Mouse (Mus musculus): ENCODE measurements at regions not wholly inside any gene's neighbourhood (a gene's known extent, or its start where the extent isn't known, plus 50 kb on each side); places are given as distances from the start of the nearest gene placed in this dataset.
"Not testable (repeated sequence)": the region's sequence is repeated elsewhere in the genome, so short reads cannot be mapped to it uniquely, and the experiment has no call there.

- no peak for DNase-seq
Observed at GRCm38 (mm10) chr13:111860931-111861330, 52.1 kb upstream of the Map3k1 start.

- DNase-seq, result no peak
Observed at GRCm38 (mm10) chr13:111862316-111862715, 53.5 kb upstream of the Map3k1 start.

GRCm38 (mm10) chr13:111865956-111866355 is 57.2 kb upstream of the Map3k1 start:
- DNase-seq, result no peak

DNA sequence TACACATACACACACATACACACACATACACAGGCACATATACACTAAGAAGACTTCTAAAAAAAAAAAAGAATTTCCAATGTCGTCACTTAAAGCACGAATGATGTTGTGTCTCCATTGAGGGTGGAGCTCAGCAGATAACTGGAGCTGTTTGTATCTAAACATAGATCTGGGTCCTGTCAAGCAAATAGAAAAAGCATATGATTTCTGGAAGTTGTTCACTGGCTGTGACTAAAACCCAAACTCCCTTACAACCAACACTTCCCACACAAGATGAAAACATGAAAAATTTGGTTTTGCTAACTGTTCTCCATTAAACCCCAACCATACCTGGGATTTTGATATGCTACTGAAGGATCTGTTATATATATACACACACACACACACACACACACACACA is 58.5 kb upstream of the Map3k1 start:
- no peak for DNase-seq

GRCm38 (mm10) chr13:111867763-111868725 is 59.3 kb upstream of the Map3k1 start:
- no peak for DNase-seq

DNA sequence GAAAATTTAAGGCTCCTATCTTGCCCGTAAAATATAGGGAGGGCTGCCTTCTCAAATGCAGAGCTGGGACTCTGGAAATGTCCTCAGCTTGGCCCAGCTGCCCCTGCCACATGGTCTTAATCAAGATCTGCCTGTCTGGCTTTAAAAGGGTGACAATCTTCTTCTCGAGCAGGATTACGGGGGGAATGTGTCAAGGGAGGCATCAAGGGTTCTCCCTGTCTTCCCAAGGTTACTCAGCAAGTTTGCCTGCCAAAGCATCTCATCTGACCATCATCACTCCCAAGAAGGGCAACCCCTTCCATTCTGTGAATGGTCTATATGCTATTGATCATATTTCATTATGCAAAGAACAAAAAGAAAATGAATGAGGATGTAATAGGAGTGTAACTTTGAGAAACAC is 60.2 kb upstream of the Map3k1 start:
- no peak for DNase-seq

DNA sequence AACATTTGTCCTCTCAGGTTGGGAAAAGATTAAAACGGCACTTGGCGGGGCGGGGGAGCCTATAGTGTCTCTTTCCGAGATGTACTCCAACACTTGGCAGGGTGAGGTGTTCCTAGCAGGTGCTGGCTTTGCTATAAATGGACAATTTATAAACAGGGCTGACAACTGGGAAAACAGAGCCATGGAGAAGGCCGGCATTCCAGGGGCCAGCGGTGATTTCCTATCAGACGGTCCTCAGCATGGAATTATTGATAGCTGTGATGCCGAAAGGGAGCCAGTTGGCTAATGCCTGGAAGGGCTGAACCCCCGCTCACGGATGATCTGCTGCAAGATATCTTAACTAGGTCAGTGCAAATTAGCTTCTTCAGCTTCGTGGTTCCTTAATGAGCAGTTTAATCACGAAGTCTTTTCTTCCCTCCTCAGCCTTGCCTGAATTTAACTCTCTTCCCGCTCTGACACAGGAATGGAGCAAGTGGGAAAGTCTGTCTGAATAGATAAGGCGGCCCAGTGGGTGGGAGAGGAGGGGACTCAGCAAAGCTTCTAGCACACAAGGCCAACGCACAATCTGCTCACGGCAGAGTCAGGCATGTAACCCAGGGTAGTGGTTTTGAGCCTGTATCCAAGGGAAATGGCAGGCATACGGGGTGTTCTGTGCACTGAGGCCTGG is 61.1 kb upstream of the Map3k1 start:
- no peak for DNase-seq

DNA sequence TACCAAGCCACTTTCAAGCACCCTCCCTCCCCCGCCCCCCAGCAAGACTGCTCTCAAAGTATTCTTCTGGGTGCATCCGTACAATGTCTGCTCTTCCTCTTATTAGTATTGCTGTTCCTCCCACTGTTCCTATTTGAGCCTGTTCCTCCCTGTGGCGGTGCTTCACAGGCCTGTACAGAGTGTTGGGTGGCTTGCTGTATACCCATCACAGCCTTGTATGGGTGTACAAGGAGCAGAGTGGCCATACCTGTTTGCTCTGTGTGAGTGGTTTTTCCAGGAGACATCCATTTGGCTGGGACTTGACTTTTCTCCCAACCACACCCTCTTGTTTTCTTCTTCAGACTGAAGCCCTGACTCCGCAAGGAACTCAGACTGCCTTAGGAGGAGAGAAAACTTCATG is 61.7 kb upstream of the Map3k1 start:
- no peak for DNase-seq

- no peak for DNase-seq
Observed at GRCm38 (mm10) chr13:111871672-111872410, 63.0 kb upstream of the Map3k1 start.

DNA sequence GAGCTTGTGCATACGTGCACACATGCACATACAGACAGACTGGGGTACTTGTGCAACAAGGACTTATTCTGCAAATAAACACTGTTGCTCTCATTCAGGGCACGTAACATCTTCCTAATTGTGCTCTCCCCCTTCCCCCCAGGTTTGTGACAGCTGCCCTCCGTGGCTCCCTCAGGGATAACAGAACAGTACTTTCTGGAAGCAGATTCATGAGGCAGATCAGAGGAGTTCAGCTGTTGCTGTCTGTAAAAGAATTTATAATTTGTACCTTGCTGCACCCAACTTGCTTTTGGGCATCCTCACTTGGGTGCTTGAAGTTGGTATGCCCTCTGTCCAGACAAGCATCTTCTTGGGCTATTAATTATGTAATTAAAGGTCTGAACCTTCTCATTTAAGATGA is 65.5 kb upstream of the Map3k1 start:
- DNase-seq, result no peak

GRCm38 (mm10) chr13:111876404-111876803 is 67.6 kb upstream of the Map3k1 start:
- no peak for DNase-seq

DNA sequence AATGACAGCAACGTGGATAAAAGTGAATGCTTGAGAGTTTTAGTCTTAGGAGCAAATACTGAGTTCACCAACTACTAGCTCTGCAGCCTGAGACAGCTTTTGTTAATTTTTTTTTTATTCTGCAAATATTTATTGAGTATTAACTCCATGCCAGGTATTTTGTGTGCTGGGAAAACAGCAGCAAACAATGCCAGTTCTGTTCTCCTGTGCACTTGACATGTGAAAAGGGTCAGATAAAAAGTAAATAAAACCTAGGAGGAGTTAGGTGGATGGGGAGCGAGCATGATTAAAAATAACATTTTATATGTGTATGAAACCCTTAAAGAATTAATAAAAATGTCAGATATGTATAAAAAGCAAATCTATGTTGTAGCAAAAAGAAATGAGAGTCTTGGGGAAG is 68.1 kb upstream of the Map3k1 start:
- DNase-seq, result no peak

DNA sequence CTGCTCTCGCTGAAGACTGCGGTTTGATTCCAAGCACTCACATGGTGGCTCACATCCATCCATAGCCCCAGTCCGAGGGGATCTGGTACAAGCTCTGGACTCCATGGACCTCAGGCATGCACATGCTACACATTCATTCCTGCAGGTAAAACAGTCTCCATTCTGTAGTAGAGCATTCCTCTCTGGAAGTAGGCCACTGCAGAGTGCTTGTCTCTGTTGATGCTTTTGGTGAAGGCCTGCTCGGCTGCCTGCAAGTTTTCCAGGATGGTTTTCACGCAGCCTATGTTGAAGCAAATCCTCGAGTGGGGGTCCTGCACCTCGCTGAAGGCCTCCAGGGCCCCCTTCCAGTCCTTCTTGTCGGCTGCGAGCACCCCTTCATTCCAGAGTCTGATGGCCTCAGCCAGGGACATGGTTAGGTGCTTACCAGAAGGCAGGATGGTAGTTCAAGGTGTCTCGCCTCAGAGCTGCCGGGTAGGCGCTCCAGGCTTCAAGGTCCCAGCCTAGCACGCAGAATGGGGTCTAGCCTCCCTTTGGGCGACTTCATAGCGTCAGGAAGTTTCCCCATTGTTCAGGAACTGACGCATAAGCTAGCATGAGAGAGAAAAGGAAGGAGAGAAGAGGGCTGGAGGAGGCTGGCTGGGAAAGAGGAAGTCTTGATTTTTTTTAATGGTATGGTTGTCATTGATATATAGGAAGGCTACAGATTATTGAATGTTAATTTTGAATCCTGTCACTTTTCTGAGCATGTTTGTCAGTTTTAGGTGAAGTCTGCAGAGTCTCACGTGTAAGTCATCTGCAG is 75.2 kb upstream of the Map3k1 start:
- DNase-seq, result not testable (repeated sequence)

DNA sequence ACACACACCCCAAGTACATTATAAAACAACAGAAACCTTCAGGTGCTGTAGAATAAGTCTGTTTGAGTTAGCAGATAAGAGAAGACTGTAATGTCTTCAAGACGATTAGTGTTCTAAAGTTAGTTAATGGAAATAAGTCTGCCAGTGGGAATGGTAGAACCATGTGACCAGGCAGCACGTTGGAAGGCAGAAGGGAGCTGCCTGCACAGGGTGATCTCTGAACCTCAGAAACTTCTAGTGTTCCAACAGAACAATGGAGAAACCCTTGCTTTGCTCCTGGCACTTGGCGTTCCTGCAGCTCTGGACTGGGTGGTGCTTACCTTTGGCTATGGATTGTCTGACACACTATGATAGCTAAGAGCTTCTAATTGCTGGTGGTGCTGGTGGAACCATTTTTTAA is 82.0 kb upstream of the Map3k1 start:
- no peak for DNase-seq

DNA sequence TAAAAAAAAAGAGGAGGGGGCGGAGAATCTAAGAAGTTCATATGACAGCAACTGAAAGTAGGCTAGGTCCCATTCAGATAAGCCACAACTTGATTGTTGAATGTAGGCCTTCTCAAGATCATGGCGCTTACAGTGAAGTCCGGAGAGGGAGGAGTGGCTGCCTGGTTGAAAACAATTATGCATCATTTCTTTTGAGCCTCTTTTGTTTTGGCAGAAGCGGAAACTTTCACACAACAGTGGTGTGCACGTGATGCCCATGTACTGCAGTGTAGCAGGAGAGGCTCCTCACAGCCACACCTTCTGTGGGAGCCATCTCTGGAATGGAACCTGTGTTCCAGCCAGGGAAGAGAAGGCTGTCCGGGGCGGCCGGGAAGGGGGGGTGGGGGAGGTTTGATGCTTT is 83.3 kb upstream of the Map3k1 start:
- DNase-seq, result no peak

DNA sequence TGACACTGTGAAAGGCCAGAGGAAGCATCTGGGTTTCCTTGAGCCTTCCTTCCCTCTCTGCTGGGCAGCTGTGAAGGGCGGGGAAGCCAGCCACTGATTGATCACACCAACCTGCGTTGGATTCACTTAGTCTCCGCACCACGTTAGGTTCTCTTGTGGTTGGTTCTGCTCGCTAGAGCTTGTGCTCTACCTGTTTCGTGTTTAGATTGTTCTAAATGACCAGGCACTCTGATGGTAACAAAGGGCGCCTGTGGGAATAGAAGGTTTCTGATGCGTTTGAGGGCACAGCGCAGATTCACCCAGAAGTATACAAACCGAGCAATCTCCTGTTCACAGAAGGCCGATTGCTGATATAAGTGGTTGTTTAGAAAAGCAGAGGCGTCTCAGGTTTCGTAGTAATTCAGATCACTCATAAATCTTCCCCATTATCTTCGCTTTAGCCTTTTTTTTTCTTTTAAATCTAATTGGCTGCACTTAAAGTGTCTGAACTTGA is 84.5 kb upstream of the Map3k1 start:
- DNase-seq, result no peak

GRCm38 (mm10) chr13:111894804-111895478 is 86.1 kb upstream of the Map3k1 start:
- DNase-seq, result no peak

- no peak for DNase-seq
Observed at GRCm38 (mm10) chr13:111896279-111896678, 87.5 kb upstream of the Map3k1 start.

DNA sequence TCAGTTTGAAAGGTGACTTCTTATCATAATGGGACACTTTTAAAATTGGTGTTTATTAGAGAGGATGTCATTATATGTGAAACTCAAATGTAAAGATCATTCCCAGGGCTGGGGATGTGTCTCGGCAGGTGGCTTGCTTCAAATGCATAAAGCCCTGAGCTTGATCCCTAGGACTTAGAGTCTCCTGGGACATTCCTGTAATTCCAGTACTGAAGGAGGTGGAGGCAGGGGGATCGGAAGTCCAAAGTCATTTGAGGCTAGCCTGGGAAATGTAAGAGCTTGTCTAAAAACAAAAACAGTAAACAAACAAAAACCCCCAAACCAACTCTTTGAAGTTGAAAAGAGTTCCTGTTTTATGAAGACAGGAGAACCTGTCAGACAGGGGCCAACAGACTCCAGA is 94.6 kb upstream of the Map3k1 start:
- DNase-seq, result no peak

DNA sequence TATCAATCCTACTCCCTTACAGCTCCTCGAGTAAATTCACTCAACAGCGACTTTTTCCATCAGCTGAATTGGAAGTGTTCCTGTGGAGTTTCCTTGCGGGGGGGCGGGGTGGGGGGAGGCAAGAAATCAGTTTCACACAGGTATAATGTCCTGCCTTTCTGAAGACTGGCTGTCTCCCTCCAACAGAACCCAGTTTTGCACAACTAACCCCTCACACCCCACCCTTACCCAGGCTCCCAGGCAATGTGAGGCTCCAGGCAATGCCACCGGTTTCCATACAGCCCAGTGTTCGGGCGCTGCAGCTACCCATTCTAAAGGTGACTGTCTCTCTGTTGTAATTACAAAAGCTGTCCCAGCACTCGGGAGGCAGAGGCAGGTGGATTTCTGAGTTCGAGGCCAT is 95.1 kb upstream of the Map3k1 start:
- DNase-seq, result no peak

DNA sequence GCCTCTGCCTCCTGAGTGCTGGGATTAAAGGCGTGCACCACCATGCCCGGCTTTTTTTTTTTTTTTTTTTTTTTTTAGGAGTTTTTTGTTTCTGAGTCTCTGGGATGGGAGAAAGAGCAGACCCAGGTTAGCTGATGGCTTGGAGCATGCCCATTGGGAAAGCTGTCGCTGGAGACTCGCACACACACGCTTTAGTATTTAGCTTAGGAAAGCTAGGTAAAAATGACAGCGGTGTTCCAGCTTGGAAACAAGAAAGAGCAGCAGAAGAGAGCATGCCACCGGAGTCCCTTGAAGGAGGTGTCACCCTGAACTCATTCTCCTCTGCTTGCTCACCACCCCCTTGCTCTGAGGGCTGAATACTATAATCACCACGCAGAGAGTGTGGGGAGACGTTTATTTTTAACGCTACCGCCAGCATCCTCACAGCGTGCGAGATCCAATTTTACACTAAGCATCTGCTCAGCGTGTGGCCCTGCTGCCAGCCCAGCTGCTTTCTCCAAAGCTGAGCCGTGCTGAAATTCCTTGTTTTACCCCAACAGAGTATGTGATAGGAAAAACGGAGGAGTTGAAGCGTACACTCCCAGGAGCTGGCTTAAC is 95.9 kb upstream of the Map3k1 start:
- DNase-seq, result peak; percentile 56

All from cerebellum, adult 8-10 months (tissue).